Mouse (Mus musculus): Measurements from ENCODE around the gene Tns1.

GRCm38 (mm10) chr1:73991226-73991625 is 133.0 kb downstream of the Tns1 start:
- TF ChIP-seq TAL1 (IDR thresholded peaks at IDR 0.05; ENCODE audit: low read length) (no peak), NRF1 (IDR thresholded peaks at IDR 0.05; ENCODE audit: insufficient read depth, low read depth, low read length, poor library complexity, severe bottlenecking) (no peak), NELFE (IDR thresholded peaks at IDR 0.05; ENCODE audit: low read depth, low read length) (no peak)
